Mouse (Mus musculus) olfactory bulb, adult 2 months (tissue): ENCODE measurements around the gene Uba5. TPM values are rescaled to one million over a fixed set of nuclear protein-coding genes. Genes with fewer than 3 reads are reported as not detected.

Source experiments
- H3K27ac ChIP-seq: fragments of 200-500 bp; 2 replicates; pipeline ENCODE4 v1.5.1; 2012; ENCODE audit warnings: low read depth, low read length; ENCODE audit not compliant: insufficient read depth
- H3K4me1 ChIP-seq: fragments of 200-500 bp; 2 replicates; pipeline ENCODE4 v1.6.1; 2012; ENCODE audit warnings: low read length; ENCODE audit not compliant: control insufficient read depth, insufficient read depth
- H3K4me3 ChIP-seq: fragments of 200-500 bp; 2 replicates; pipeline ENCODE4 v1.5.1; 2012; ENCODE audit warnings: mild to moderate bottlenecking, low read depth, low read length, moderate library complexity; ENCODE audit not compliant: insufficient read depth
- CTCF ChIP-seq: fragments of 200-500 bp; IDR thresholded peaks from 2 replicates; pipeline ENCODE4 v1.5.1; 2012; ENCODE audit warnings: low read depth, mild to moderate bottlenecking, low read length, moderate library complexity; ENCODE audit not compliant: insufficient read depth
- POLR2A ChIP-seq: fragments of 200-500 bp; IDR thresholded peaks from 2 replicates; pipeline ENCODE4 v1.6.1; 2012; ENCODE audit warnings: mild to moderate bottlenecking, low read depth, low read length, moderate library complexity; ENCODE audit not compliant: insufficient read depth
- WGBS: fragments of 180-500 bp; shearing (Covaris S2); methylation state at CpG from one replicate; pipeline ENCODE4 v1.1.7; 2018; 5-methylcytosine and 5-hydroxymethylcytosine counted together
- polyA plus RNA-seq: library from polyadenylated mRNA; stranded (reverse); fragments of >200 nt; gene quantifications from 2 replicates; pipeline ENCODE4 v1.2.4, GENCODE M21; 2012; ENCODE audit warnings: low replicate concordance; ENCODE audit not compliant: missing spikeins, insufficient read depth, insufficient read length

Uba5 gene
- polyA plus RNA-seq, 1 experiment: not detected

DNA sequence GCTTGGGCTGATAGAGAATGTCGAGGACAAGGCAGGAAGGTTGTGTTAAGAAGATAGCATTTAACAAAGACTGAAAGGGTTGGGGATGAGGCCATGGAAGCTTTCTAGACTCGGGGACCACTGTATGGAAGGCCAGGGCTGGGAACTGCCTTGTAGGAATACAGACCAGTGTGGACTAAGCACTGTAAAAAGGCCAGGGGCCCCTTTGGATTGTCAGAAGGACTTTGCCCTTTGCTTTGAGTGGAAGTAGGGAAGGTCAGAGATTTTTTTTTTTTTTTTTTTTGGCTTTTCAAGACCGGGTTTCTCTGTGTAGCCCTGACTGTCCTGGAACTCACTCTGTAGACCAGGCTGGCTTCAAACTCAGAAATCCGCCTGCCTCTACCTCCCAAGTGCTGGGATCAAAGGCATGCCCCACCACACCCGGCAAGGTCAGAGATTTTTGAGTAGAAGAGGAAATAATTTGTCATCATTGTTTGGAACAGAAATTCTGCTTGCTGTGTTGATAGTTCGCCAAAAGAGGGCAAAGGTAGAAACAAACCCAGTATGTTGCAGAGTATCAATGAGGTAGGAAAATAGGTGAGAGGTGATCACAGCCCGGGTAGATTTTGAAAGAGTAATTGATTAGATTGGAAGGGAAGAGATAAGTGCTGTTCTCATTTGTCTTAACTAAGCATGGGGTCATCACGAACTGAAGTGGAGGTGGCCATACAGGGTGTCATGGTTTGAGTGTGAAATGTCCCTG is 8.1 kb upstream of the Uba5 start:
- Histone ChIP-seq H3K4me1 (no peaks in the 10 kb centered on the region), H3K4me3 (no peak overlapping the region), H3K27ac (no peak overlapping the region)
- 78% methylated on average over 8 of the region's 8 CpGs for WGBS
- TF ChIP-seq POLR2A (no peak), CTCF (no peak)

- 89% methylated on average over 4 of the region's 4 CpGs for WGBS
Observed at GRCm38 (mm10) chr9:104070241-104070640, 7.3 kb upstream of the Uba5 start.

DNA sequence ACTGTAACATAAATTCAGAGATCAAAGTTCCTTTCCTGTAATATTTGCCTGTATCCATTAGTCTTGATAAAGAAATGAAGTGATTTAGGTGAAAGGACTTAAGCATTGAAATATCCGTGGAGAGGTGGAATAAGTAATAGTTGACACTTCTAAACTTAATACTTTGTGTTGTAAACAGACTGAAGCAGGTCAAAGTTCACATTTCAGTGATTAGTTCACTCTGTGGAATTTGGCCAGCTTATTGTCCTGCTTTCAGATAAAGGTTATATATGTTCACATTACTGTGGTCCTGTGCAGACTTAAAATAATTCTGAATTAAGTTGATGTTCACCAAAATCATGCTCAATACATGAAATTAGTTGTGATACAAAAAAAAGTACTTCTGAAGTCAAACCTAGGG is 1.6 kb upstream of the Uba5 start:
- Histone ChIP-seq H3K4me3 (no peak overlapping the region), H3K27ac (no peak overlapping the region), H3K4me1 (peaks cover 2% of the 10 kb centered on the region)
- TF ChIP-seq POLR2A (no peak), CTCF (no peak)
- 37% methylated on average over 1 of the region's 1 CpGs for WGBS

More at GRCm38 (mm10) chr9:104070241-104070640, 7.3 kb upstream of the Uba5 start:
- H3K27ac ChIP-seq: no peak overlapping the region
- no peaks in the 10 kb centered on the region for H3K4me1 ChIP-seq
- H3K4me3 ChIP-seq: no peak overlapping the region
- TF ChIP-seq CTCF (no peak), POLR2A (no peak)

GRCm38 (mm10) chr9:104063244-104063961 is 469 bp upstream of the Uba5 start, which contains the start of gene Acad11:
Acad11 (plus strand) TSS chr9:104063377.
- Histone ChIP-seq H3K4me3 (peak within 1 kb of the TSS; percentile 83), H3K4me1 (peaks cover 2% of the 10 kb centered on the region), H3K27ac (peak within 1 kb of the TSS; percentile 68)
- 0 out of 2 replicates have a peak, but pooled peaks have one; percentile 27 for TF ChIP-seq POLR2A
- no peak for TF ChIP-seq CTCF
- WGBS: under 1% methylated on average over 30 of the region's 30 CpGs

GRCm38 (mm10) chr9:104051028-104051427 is 11.9 kb downstream of the Uba5 start:
- no peak overlapping the region for H3K27ac ChIP-seq
- 94% methylated on average over 6 of the region's 6 CpGs for WGBS
- no peak overlapping the region for H3K4me3 ChIP-seq
- TF ChIP-seq CTCF (no peak), POLR2A (no peak)
- H3K4me1 ChIP-seq: no peaks in the 10 kb centered on the region

GRCm38 (mm10) chr9:104043676-104044075 is 19.3 kb downstream of the Uba5 start:
- 82% methylated on average over 4 of the region's 4 CpGs for WGBS
- H3K4me1 ChIP-seq: no peaks in the 10 kb centered on the region
- H3K27ac ChIP-seq: no peak overlapping the region
- no peak overlapping the region for H3K4me3 ChIP-seq
- TF ChIP-seq CTCF (no peak), POLR2A (no peak)

DNA sequence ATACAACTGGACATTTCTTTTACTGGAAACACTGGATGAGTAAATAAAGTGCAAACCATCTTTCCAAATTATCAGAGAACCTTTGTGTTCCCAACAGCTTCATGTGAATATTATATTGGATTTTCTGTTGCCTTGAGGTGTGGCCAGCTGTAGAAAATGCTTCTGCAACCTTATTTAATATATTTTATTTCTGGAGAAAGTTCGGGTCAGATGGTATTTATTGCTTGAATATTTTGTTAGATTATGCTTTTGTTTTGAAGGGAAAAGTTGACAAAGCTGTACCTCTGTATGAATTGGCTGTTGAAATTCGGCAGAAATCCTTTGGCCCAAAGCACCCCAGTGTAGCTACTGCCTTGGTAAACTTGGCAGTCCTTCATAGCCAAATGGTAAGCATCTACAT is 22.6 kb downstream of the Uba5 start, which contains the start of gene Gm28305:
Gm28305 (plus strand) TSS at position 301 of the 400 bp plus-strand sequence.
- H3K4me1 ChIP-seq: no peaks in the 10 kb centered on the region
- H3K27ac ChIP-seq: no peak within 1 kb of the TSS
- no peak within 1 kb of the TSS for H3K4me3 ChIP-seq
- WGBS: 68% methylated on average over 2 of the region's 2 CpGs
- TF ChIP-seq POLR2A (no peak), CTCF (no peak)

DNA sequence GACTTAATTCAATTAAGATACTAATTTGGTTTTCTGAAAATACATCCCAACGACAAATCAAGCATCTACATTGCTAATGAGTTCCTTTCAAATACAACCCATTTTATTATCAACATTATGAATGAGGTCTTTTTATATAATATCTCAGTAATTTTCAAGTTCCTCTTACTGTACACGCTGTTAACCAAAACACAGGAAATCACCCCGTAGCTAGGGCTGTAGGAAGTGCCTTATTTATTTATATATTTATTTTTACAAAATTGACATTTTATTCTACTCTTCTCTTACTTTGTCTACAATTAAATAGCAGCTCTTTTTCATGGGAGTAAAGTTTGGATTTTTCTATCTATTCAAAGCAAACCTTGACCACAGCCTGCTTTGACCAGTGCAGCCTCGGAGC is 23.2 kb downstream of the Uba5 start:
- 83% methylated on average over 4 of the region's 4 CpGs for WGBS

DNA sequence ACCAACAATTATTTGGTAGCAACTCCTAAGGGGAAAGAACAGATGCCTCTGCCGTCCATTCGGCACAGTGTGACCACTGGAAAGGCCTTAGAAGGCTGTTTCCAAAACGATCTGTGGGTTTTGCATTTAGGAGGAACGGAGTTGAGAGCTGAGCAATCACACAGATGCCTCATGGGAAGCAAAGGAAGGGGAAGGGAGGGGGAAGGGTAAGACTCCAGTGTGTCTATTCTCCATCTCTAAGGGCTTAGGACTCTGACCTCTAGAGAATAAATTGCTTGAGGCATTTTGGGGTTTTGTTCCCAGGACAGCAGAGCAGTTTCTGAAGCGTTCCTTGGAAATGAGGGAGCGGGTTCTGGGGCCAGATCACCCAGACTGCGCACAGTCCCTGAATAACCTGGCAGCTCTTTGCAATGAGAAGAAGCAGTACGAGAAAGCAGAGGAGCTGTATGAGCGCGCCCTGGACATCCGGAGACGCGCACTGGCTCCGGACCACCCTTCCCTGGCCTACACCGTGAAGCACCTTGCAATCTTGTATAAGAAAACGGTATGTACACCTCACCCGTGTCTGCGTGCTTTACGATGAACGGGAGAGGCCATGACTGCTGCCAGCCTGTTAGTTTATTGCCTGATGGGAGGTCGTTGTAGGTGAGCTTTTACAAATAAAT is 23.8 kb downstream of the Uba5 start:
- WGBS: 92% methylated on average over 21 of the region's 21 CpGs
- Histone ChIP-seq H3K4me1 (no peaks in the 10 kb centered on the region), H3K27ac (no peak overlapping the region), H3K4me3 (no peak overlapping the region)
- TF ChIP-seq CTCF (no peak), POLR2A (no peak)

More for the DNA sequence above, 23.2 kb downstream of the Uba5 start:
- no peak overlapping the region for H3K4me3 ChIP-seq
- H3K4me1 ChIP-seq: no peaks in the 10 kb centered on the region
- H3K27ac ChIP-seq: no peak overlapping the region
- TF ChIP-seq CTCF: no peak
- TF ChIP-seq POLR2A: no peak
